Mouse (Mus musculus) cerebellum, adult 18-20 months (tissue): ENCODE results near the gene Nphp3.

Experiments
- DNase-seq, 2 experiments: peaks; one replicate each; pipeline ENCODE4 v3.0.0; 2021

The Nphp3 gene

GRCm38 (mm10) chr9:104001921-104002859 is at the start of gene Nphp3:
Gene Nphp3 (plus strand): TSS chr9:104002544.
- peak; percentile 100 for DNase-seq

- no peak for DNase-seq
These were observed 43.6 kb upstream of the Nphp3 start for GRCm38 (mm10) chr9:103958722-103959121.

- no peak for DNase-seq
These were observed 42.4 kb upstream of the Nphp3 start for GRCm38 (mm10) chr9:103959989-103960388.

GRCm38 (mm10) chr9:103996496-103996895 is 5.8 kb upstream of the Nphp3 start:
- DNase-seq = peak; percentile 70 to 75

GRCm38 (mm10) chr9:104000601-104001000 is 1.7 kb upstream of the Nphp3 start:
- DNase-seq = no peak

- peak in 1 of 2 experiments; percentile 83 for DNase-seq
These were observed 578 bp downstream of the Nphp3 start for GRCm38 (mm10) chr9:104002913-104003330.

- DNase-seq = no peak
These were observed 12.2 kb downstream of the Nphp3 start for GRCm38 (mm10) chr9:104014526-104014925.

GRCm38 (mm10) chr9:104021026-104021425 is 18.7 kb downstream of the Nphp3 start:
- DNase-seq = no peak

GRCm38 (mm10) chr9:104027186-104027585 is 24.8 kb downstream of the Nphp3 start:
- DNase-seq = no peak

- peak in 1 of 2 experiments; percentile 12 for DNase-seq
These were observed 27.5 kb downstream of the Nphp3 start for GRCm38 (mm10) chr9:104029861-104030260.

GRCm38 (mm10) chr9:104034231-104034630 is 31.9 kb downstream of the Nphp3 start:
- no peak for DNase-seq

- DNase-seq = no peak
These were observed 32.4 kb downstream of the Nphp3 start for GRCm38 (mm10) chr9:104034718-104035117.

- peak; percentile 70 to 76 for DNase-seq
These were observed 33.1 kb downstream of the Nphp3 start for GRCm38 (mm10) chr9:104035261-104036015.

- no peak for DNase-seq
These were observed 35.9 kb downstream of the Nphp3 start for GRCm38 (mm10) chr9:104038266-104038665.

GRCm38 (mm10) chr9:104039031-104039695 is 36.8 kb downstream of the Nphp3 start:
- no peak for DNase-seq

- DNase-seq = no peak
These were observed 37.4 kb downstream of the Nphp3 start for GRCm38 (mm10) chr9:104039742-104040141.

- no peak for DNase-seq
These were observed 38.0 kb downstream of the Nphp3 start, which contains the start of gene Gm28305 for GRCm38 (mm10) chr9:104040362-104040761. Gene Gm28305 (plus strand): TSS chr9:104040662.

GRCm38 (mm10) chr9:104043676-104044075 is 41.3 kb downstream of the Nphp3 start:
- no peak for DNase-seq

GRCm38 (mm10) chr9:104051028-104051427 is 48.7 kb downstream of the Nphp3 start:
- no peak for DNase-seq

GRCm38 (mm10) chr9:104062430-104063243 is 60.3 kb downstream of the Nphp3 start, which contains the start of gene Uba5:
Gene Uba5 (minus strand): TSS chr9:104063134.
- DNase-seq = peak; percentile 68 to 81

GRCm38 (mm10) chr9:104063244-104063961 is 61.1 kb downstream of the Nphp3 start, which contains the start of gene Acad11:
Gene Acad11 (plus strand): TSS chr9:104063377.
- peak; percentile 82 to 91 for DNase-seq
